In the genomic region with DNA sequence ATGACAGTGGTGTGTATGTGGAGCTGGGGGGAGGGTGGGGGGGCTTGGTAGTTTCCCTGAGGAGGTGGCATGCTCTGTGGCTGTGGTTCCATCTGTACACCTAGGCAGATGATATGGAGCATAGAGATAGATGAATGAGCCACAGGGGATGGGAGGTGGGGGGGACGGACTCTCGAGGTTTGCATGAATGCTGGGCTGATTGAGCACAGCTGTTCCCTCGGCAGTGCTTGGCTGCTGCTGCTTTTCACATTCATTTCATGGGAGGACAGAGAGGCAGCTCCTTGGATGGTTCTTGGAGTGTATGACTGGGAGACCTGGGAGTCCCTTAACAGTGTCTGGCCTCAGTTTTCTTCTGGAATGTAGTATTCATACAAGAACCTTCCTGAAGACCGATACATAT, we compare ENCODE assay signal across 9 mouse cellular contexts.
A peak's percentile ranks its signal among the peaks of the same experiment; 100 is the strongest.
DNase-seq lines count a peak whose midpoint lies in the region; ATAC-seq and TF ChIP-seq lines count a peak whose summit lies in the region.
"Had no signal": no experiment of that assay in that cellular context is flagged by ENCODE, and none has a peak within 500 bp of the region (broad histone marks: within the 10 kb centered on the region; RNA-seq: fewer than 3 reads in every experiment).

No protein-coding gene starts in this region.

- TF ChIP-seq RAD21 in CH12.LX (IDR thresholded peaks at IDR 0.05; ENCODE audit: low read depth, low read length) = no peak

- dilution Hi-C loops in CH12.LX (cut with MboI; ENCODE audit: extremely low pct_ligation_motif_present, extremely low pct_unique_long_range_greater_than_20kb, low sequenced_read_pairs) = no loop called here

- no peak for TF ChIP-seq CTCF in CH12.LX (conservative IDR thresholded peaks at IDR 0.05 in 1 of 2, IDR thresholded peaks at IDR 0.05 in 1 of 2; ENCODE audit: low read depth in 2 of 2, low read length in 2 of 2)
- TF ChIP-seq CTCF in forebrain, postnatal 0 days (IDR thresholded peaks at IDR 0.05; ENCODE audit: low read depth) = no peak

- no peak overlapping the region for H3K4me3 ChIP-seq in CH12.LX (replicated peaks in 1 of 3; ENCODE audit: low read depth in 2 of 3, low read length in 2 of 3, poor library complexity in 1 of 3)
- H3K4me3 ChIP-seq in forebrain, postnatal 0 days (ENCODE audit: low read depth, low read length) = no peak overlapping the region

- 28% methylated on average over 4 of the region's 4 CpGs for WGBS in forebrain, postnatal 0 days

- no peaks in the 10 kb centered on the region for H3K27me3 ChIP-seq in CH12.LX (replicated peaks)
- H3K27me3 ChIP-seq in forebrain, postnatal 0 days (ENCODE audit: insufficient read depth, low read length) = no peaks in the 10 kb centered on the region

- H3K27ac ChIP-seq in CH12.LX (ENCODE audit: insufficient read depth, low read depth) = no peak overlapping the region
- 0 out of 2 replicates have a peak overlapping the region, but pooled peaks have one; percentile 29 for H3K27ac ChIP-seq in forebrain, postnatal 0 days (ENCODE audit: low read depth, low read length)

- no peak overlapping the region for H3K4me2 ChIP-seq in CH12.LX (ENCODE audit: insufficient read depth, low read depth, poor library complexity, severe bottlenecking)
- H3K4me2 ChIP-seq in forebrain, postnatal 0 days (ENCODE audit: low read depth) = no peak overlapping the region

- intact Hi-C loops in gastrocnemius, postnatal 14 days (cut with DNase I; ENCODE audit: low total_unique reads) = no loop called here
- intact Hi-C loops in left cerebral cortex, postnatal 10 days (cut with DNase I) = no loop called here

- no peak for TF ChIP-seq EP300 in CH12.LX (IDR thresholded peaks at IDR 0.05; ENCODE audit: low read length)

- H3K9ac ChIP-seq in CH12.LX (ENCODE audit: insufficient read depth, low read depth) = no peak overlapping the region
- H3K9ac ChIP-seq in forebrain, postnatal 0 days = no peak overlapping the region

- DNase-seq in gastrocnemius, postnatal 14 days = peak; percentile 46
- no peak for DNase-seq in gastrocnemius, postnatal 10 days
- DNase-seq in CH12.LX (ENCODE audit: extremely low read depth) = peak; percentile 30
- DNase-seq in forebrain, postnatal 0 days = peak; percentile 42
- DNase-seq in kidney, postnatal 4 days = peak; percentile 68 to 78
- no peak for DNase-seq in left cerebral cortex, postnatal 10 days (ENCODE audit: extremely low spot score in 1 of 2, low spot score in 2 of 2)
- DNase-seq in adrenal gland, postnatal 36 days = no peak
- no peak for DNase-seq in B cell, adult 2 months
- DNase-seq: adrenal gland, postnatal 10 days had no signal

- H3K4me1 ChIP-seq in CH12.LX (ENCODE audit: control insufficient read depth in 1 of 2, insufficient read depth in 2 of 2) = peaks cover 14 to 61% of the 10 kb centered on the region in 2 experiments
- H3K4me1 ChIP-seq in forebrain, postnatal 0 days (ENCODE audit: insufficient read depth) = peaks cover 19% of the 10 kb centered on the region

- H3K79me2 ChIP-seq in CH12.LX (replicated peaks; ENCODE audit: control insufficient read depth, extremely low read depth, insufficient read depth, poor library complexity, severe bottlenecking) = no peaks in the 10 kb centered on the region

- ATAC-seq in forebrain, postnatal 0 days = peak; percentile 14; the same call in 1 of the 2 replicates

- no peak for TF ChIP-seq POLR2A in CH12.LX (IDR thresholded peaks at IDR 0.05; ENCODE audit: low read depth, low read length)

- H3K36me3 ChIP-seq in CH12.LX (replicated peaks in 1 of 2; ENCODE audit: control insufficient read depth in 1 of 2, insufficient read depth in 1 of 2, low read length in 1 of 2) = no peaks in the 10 kb centered on the region
- no peaks in the 10 kb centered on the region for H3K36me3 ChIP-seq in forebrain, postnatal 0 days (ENCODE audit: insufficient read depth)

- in situ Hi-C loops in CH12.LX (cut with MboI; ENCODE audit: low pct_ligation_motif_present, low pct_unique_long_range_greater_than_20kb, low sequenced_read_pairs) = no loop called here

- H3K9me3 ChIP-seq in CH12.LX (replicated peaks; ENCODE audit: low read length) = no peaks in the 10 kb centered on the region
- no peaks in the 10 kb centered on the region for H3K9me3 ChIP-seq in forebrain, postnatal 0 days (ENCODE audit: low read length)

TF ChIP-seq in CH12.LX, 34 proteins besides CTCF, POLR2A, EP300 and RAD21:
- no peak for TF ChIP-seq MEF2A (IDR thresholded peaks at IDR 0.05; ENCODE audit: borderline replicate concordance, low read depth, low read length)
- peak; percentile 22; the same call in 1 of the 2 replicates for TF ChIP-seq ETS1 (conservative IDR thresholded peaks at IDR 0.05; ENCODE audit: low read depth, low read length)
- no peak for TF ChIP-seq USF2 (conservative IDR thresholded peaks at IDR 0.05; ENCODE audit: low read depth, low read length)
- no peak for TF ChIP-seq MXI1 (IDR thresholded peaks at IDR 0.05; ENCODE audit: low read depth, low read length)

Comparison
In these comparisons a context has a peak if more than half of its experiments do, and no peak if none do; other contexts are left out.
1. DNase-seq: peak in gastrocnemius, postnatal 14 days (single experiment), CH12.LX (single experiment), forebrain, postnatal 0 days (single experiment) and kidney, postnatal 4 days (2 of 2); none in gastrocnemius, postnatal 10 days (single experiment), left cerebral cortex, postnatal 10 days (0 of 2), adrenal gland, postnatal 36 days (0 of 2) and B cell, adult 2 months (0 of 2).